Mouse (Mus musculus): ENCODE measurements at regions not wholly inside any gene's neighbourhood (a gene's known extent, or its start where the extent isn't known, plus 50 kb on each side); places are given as distances from the start of the nearest gene placed in this dataset.

GRCm38 (mm10) chr2:167756721-167757120 lies 67.1 kb upstream of the Tmem189 start:
- TF ChIP-seq CTCF (IDR thresholded peaks at IDR 0.05; ENCODE audit: control insufficient read depth, insufficient read depth, insufficient read length) (no peak), USF1 (IDR thresholded peaks at IDR 0.05; ENCODE audit: low read depth) (no peak), CEBPB (IDR thresholded peaks at IDR 0.05; ENCODE audit: low read depth) (no peak), MYOD1 (IDR thresholded peaks at IDR 0.05; ENCODE audit: control insufficient read depth, insufficient read length, low read depth) (no peak), MYOG (IDR thresholded peaks at IDR 0.05; ENCODE audit: control insufficient read depth, extremely low read depth, insufficient read length) (no peak), MAX (IDR thresholded peaks at IDR 0.05) (no peak)
- Histone ChIP-seq H3K79me3 (ENCODE audit: low read depth) (no peaks in the 10 kb centered on the region), H3K36me3 (ENCODE audit: control insufficient read depth, insufficient read depth) (no peaks in the 10 kb centered on the region), H3K4me3 (ENCODE audit: insufficient read depth, poor library complexity, severe bottlenecking) (no peak overlapping the region), H3ac (ENCODE audit: control insufficient read depth, insufficient read length, low read depth) (no peak overlapping the region), H3K79me2 (ENCODE audit: control insufficient read depth, insufficient read depth) (no peaks in the 10 kb centered on the region), H3K27me3 (ENCODE audit: control insufficient read depth, insufficient read depth, insufficient read length) (no peaks in the 10 kb centered on the region)

GRCm38 (mm10) chr2:167754929-167755551 lies 65.4 kb upstream of the Tmem189 start:
- TF ChIP-seq MYOD1 (IDR thresholded peaks at IDR 0.05; ENCODE audit: control insufficient read depth, insufficient read length, low read depth) (no peak), MAX (IDR thresholded peaks at IDR 0.05) (no peak), USF1 (IDR thresholded peaks at IDR 0.05; ENCODE audit: low read depth) (no peak), CEBPB (IDR thresholded peaks at IDR 0.05; ENCODE audit: low read depth) (no peak), MYOG (IDR thresholded peaks at IDR 0.05; ENCODE audit: control insufficient read depth, extremely low read depth, insufficient read length) (no peak), FOSL1 (IDR thresholded peaks at IDR 0.05; ENCODE audit: insufficient read depth, low read length, poor library complexity, severe bottlenecking) (no peak), CTCF (IDR thresholded peaks at IDR 0.05; ENCODE audit: control insufficient read depth, insufficient read depth, insufficient read length) (no peak)
- Histone ChIP-seq H3K79me3 (ENCODE audit: low read depth) (no peaks in the 10 kb centered on the region), H3K79me2 (ENCODE audit: control insufficient read depth, insufficient read depth) (no peaks in the 10 kb centered on the region), H3K36me3 (ENCODE audit: control insufficient read depth, insufficient read depth) (no peaks in the 10 kb centered on the region), H3K4me3 (ENCODE audit: insufficient read depth, poor library complexity, severe bottlenecking) (no peak overlapping the region), H3ac (ENCODE audit: control insufficient read depth, insufficient read length, low read depth) (no peak overlapping the region), H3K27me3 (ENCODE audit: control insufficient read depth, insufficient read depth, insufficient read length) (no peaks in the 10 kb centered on the region)

- Histone ChIP-seq H3K79me2 (ENCODE audit: control insufficient read depth, insufficient read depth) (no peaks in the 10 kb centered on the region), H3K79me3 (ENCODE audit: low read depth) (no peaks in the 10 kb centered on the region), H3ac (ENCODE audit: control insufficient read depth, insufficient read length, low read depth) (no peak overlapping the region), H3K4me3 (ENCODE audit: insufficient read depth, poor library complexity, severe bottlenecking) (no peak overlapping the region), H3K27me3 (ENCODE audit: control insufficient read depth, insufficient read depth, insufficient read length) (no peaks in the 10 kb centered on the region), H3K36me3 (ENCODE audit: control insufficient read depth, insufficient read depth) (no peaks in the 10 kb centered on the region)
- TF ChIP-seq MYOG (IDR thresholded peaks at IDR 0.05; ENCODE audit: control insufficient read depth, extremely low read depth, insufficient read length), result no peak
- TF ChIP-seq MAX (IDR thresholded peaks at IDR 0.05), result no peak
- TF ChIP-seq CEBPB (IDR thresholded peaks at IDR 0.05; ENCODE audit: low read depth), result peak; percentile 48
Measured at GRCm38 (mm10) chr2:167753898-167754297, 64.3 kb upstream of the Tmem189 start.

DNA sequence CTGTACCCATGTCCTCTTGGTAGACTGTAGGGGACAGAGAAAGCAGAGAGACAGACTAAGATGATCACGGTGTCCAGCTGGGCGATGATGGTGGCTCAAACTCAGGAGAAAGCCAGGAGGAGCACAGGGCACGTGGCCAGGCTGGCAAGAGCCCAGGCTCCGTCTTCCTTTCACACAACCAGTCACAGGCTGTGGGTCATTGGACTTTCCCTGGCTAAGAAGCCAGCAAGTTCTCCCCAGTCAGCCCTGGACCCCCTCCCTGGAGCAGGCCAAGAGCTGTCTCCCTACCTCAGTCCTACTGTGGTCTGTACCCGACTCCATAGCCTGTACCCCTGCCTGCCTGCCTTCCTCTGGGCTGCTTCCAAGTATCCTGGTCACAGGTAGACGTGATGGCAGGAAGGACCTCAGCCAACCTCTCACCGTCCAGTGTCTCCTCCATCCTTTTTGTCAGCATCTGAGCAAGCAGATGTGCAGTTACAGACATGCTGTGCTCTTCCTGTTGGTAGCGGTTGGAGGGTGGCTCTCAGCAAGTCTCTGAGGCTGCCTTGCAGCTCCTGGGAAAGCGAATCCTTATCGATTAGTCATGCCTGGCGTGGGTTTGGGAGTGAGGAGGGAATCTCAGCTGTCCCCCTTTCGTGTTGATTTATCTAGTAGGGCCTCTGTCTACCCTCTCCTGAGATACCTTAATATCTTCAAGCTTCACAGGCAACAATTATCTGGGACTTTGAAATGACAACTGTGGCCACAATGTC lies 63.4 kb upstream of the Tmem189 start:
- Histone ChIP-seq H3K4me3 (ENCODE audit: insufficient read depth, poor library complexity, severe bottlenecking) (no peak overlapping the region), H3K27me3 (ENCODE audit: control insufficient read depth, insufficient read depth, insufficient read length) (no peaks in the 10 kb centered on the region), H3K79me3 (ENCODE audit: low read depth) (no peaks in the 10 kb centered on the region), H3K79me2 (ENCODE audit: control insufficient read depth, insufficient read depth) (no peaks in the 10 kb centered on the region), H3K36me3 (ENCODE audit: control insufficient read depth, insufficient read depth) (no peaks in the 10 kb centered on the region), H3ac (ENCODE audit: control insufficient read depth, insufficient read length, low read depth) (no peak overlapping the region)
- no peak for TF ChIP-seq MYOD1 (IDR thresholded peaks at IDR 0.05; ENCODE audit: control insufficient read depth, insufficient read length, low read depth)
- TF ChIP-seq FOSL1 (IDR thresholded peaks at IDR 0.05; ENCODE audit: insufficient read depth, low read length, poor library complexity, severe bottlenecking), result no peak
- TF ChIP-seq USF1 (IDR thresholded peaks at IDR 0.05; ENCODE audit: low read depth), result no peak
- TF ChIP-seq CEBPB (IDR thresholded peaks at IDR 0.05; ENCODE audit: low read depth), result no peak
- TF ChIP-seq MAX (IDR thresholded peaks at IDR 0.05), result no peak
- TF ChIP-seq MYOG (IDR thresholded peaks at IDR 0.05; ENCODE audit: control insufficient read depth, extremely low read depth, insufficient read length), result no peak
- no peak for TF ChIP-seq CTCF (IDR thresholded peaks at IDR 0.05; ENCODE audit: control insufficient read depth, insufficient read depth, insufficient read length)

GRCm38 (mm10) chr2:167751585-167751984 lies 62.0 kb upstream of the Tmem189 start:
- Histone ChIP-seq H3ac (ENCODE audit: control insufficient read depth, insufficient read length, low read depth) (no peak overlapping the region), H3K79me2 (ENCODE audit: control insufficient read depth, insufficient read depth) (no peaks in the 10 kb centered on the region), H3K4me3 (ENCODE audit: insufficient read depth, poor library complexity, severe bottlenecking) (no peak overlapping the region), H3K27me3 (ENCODE audit: control insufficient read depth, insufficient read depth, insufficient read length) (no peaks in the 10 kb centered on the region), H3K36me3 (ENCODE audit: control insufficient read depth, insufficient read depth) (no peaks in the 10 kb centered on the region), H3K79me3 (ENCODE audit: low read depth) (no peaks in the 10 kb centered on the region)
- TF ChIP-seq MYOD1 (IDR thresholded peaks at IDR 0.05; ENCODE audit: control insufficient read depth, insufficient read length, low read depth), result no peak
- no peak for TF ChIP-seq CEBPB (IDR thresholded peaks at IDR 0.05; ENCODE audit: low read depth)
- no peak for TF ChIP-seq MYOG (IDR thresholded peaks at IDR 0.05; ENCODE audit: control insufficient read depth, extremely low read depth, insufficient read length)

DNA sequence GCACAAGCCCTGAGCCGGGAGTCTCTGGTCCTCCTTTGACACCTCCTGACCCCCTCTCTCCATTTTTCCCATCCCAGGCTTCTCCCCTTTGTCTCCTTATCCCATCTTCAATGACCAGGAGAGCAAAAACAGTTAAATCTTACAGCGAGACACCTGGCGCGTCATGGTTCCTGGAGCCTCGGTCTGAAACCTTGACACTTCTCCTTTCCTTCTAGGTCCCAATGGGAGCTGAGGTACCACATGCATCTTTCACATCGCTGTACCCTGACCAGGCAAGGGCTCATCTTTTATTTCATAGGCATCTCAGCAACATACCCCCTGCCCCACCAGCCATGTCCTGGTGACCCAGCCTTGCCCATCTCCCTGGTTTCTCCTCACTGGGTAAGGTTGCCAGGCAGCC lies 58.7 kb upstream of the Tmem189 start:
- Histone ChIP-seq H3K27me3 (ENCODE audit: control insufficient read depth, insufficient read depth, insufficient read length) (no peaks in the 10 kb centered on the region), H3K4me3 (ENCODE audit: insufficient read depth, poor library complexity, severe bottlenecking) (no peak overlapping the region), H3K79me2 (ENCODE audit: control insufficient read depth, insufficient read depth) (no peaks in the 10 kb centered on the region), H3K36me3 (ENCODE audit: control insufficient read depth, insufficient read depth) (no peaks in the 10 kb centered on the region), H3ac (ENCODE audit: control insufficient read depth, insufficient read length, low read depth) (no peak overlapping the region), H3K79me3 (ENCODE audit: low read depth) (no peaks in the 10 kb centered on the region)
- TF ChIP-seq FOSL1 (IDR thresholded peaks at IDR 0.05; ENCODE audit: insufficient read depth, low read length, poor library complexity, severe bottlenecking), result no peak

All from C2C12 (cell line).